Mouse (Mus musculus): Measurements from ENCODE around the gene Zswim3. TPM values are rescaled to one million over a fixed set of nuclear protein-coding genes. Genes with fewer than 3 reads are reported as not detected.

Zswim3 gene
- 7.6 and 8.1 TPM in 2 replicates for polyA plus RNA-seq (2012; rRNA removed)

GRCm38 (mm10) chr2:164804533-164805331 lies at the start of gene Zswim3, which contains the start of gene Acot8:
Zswim3 (plus strand) TSS chr2:164805098.
Acot8 (minus strand) TSS chr2:164804882.
- whole genome bisulfite sequencing = under 1% methylated on average over 47 of the region's 47 CpGs
- Histone ChIP-seq H3K27me3 (ENCODE audit: control insufficient read depth, insufficient read depth, low read length) (no peaks in the 10 kb centered on the region), H3K4me1 (ENCODE audit: control insufficient read depth, insufficient read depth, low read length) (peaks cover 5% of the 10 kb centered on the region; the same call in 1 of the 2 replicates), H3K27ac (ENCODE audit: insufficient read depth, low read length) (peak within 1 kb of the TSS; percentile 50), H3K4me3 (replicated peaks; ENCODE audit: insufficient read depth, low read depth, low read length) (peak within 1 kb of the TSS; percentile 88)
- peak; percentile 98 to 100 for DNase-seq
- TF ChIP-seq POLR2A (IDR thresholded peaks at IDR 0.05; ENCODE audit: borderline replicate concordance, insufficient read depth, low read length) = peak; percentile 95
- TF ChIP-seq CTCF (IDR thresholded peaks at IDR 0.05; ENCODE audit: borderline replicate concordance, insufficient read depth, low read depth, low read length) = no peak

DNA sequence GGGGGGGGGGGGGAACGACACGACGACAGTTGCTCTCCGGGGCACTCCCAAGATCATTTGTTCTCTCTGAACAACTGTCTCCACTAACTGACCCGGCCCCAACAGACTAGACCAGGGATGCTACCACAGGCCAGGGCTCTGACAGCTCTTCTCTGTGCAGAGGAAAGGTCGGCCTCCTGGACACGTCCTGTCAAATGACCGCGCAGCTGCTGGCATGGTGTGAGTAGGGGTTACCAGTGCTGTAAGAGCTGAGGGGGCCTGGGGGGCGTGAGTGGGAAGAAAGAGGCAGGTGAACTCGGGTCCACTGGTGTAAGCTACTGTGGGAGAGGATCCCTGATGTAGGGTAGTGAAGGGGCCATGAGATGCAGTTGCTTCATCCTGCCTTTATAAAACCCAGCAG lies 47.1 kb upstream of the Zswim3 start:
- H3K4me3 ChIP-seq (replicated peaks; ENCODE audit: insufficient read depth, low read depth, low read length) = no peak overlapping the region
- 93% methylated on average over 11 of the region's 11 CpGs for WGBS
- DNase-seq = no peak
- no peak for TF ChIP-seq CTCF (IDR thresholded peaks at IDR 0.05; ENCODE audit: borderline replicate concordance, insufficient read depth, low read depth, low read length)
- no peak for TF ChIP-seq POLR2A (IDR thresholded peaks at IDR 0.05; ENCODE audit: borderline replicate concordance, insufficient read depth, low read length)
- peaks cover 10% of the 10 kb centered on the region; the same call in 1 of the 2 replicates for H3K4me1 ChIP-seq (ENCODE audit: control insufficient read depth, insufficient read depth, low read length)
- H3K27me3 ChIP-seq (ENCODE audit: control insufficient read depth, insufficient read depth, low read length) = no peaks in the 10 kb centered on the region
- H3K27ac ChIP-seq (ENCODE audit: insufficient read depth, low read length) = no peak overlapping the region

- DNase-seq = no peak
- WGBS = 76% methylated on average over 1 of the region's 1 CpGs
- H3K27me3 ChIP-seq (ENCODE audit: control insufficient read depth, insufficient read depth, low read length) = no peaks in the 10 kb centered on the region
- TF ChIP-seq POLR2A (IDR thresholded peaks at IDR 0.05; ENCODE audit: borderline replicate concordance, insufficient read depth, low read length) (no peak), CTCF (IDR thresholded peaks at IDR 0.05; ENCODE audit: borderline replicate concordance, insufficient read depth, low read depth, low read length) (no peak)
- H3K4me1 ChIP-seq (ENCODE audit: control insufficient read depth, insufficient read depth, low read length) = peaks cover 10% of the 10 kb centered on the region; the same call in 1 of the 2 replicates
- H3K27ac ChIP-seq (ENCODE audit: insufficient read depth, low read length) = no peak overlapping the region
- no peak overlapping the region for H3K4me3 ChIP-seq (replicated peaks; ENCODE audit: insufficient read depth, low read depth, low read length)
These were observed 46.2 kb upstream of the Zswim3 start for GRCm38 (mm10) chr2:164758692-164759091.

GRCm38 (mm10) chr2:164760059-164760833 lies 44.7 kb upstream of the Zswim3 start:
- peaks cover 10% of the 10 kb centered on the region; the same call in 1 of the 2 replicates for H3K4me1 ChIP-seq (ENCODE audit: control insufficient read depth, insufficient read depth, low read length)
- no peak for DNase-seq
- H3K4me3 ChIP-seq (replicated peaks; ENCODE audit: insufficient read depth, low read depth, low read length) = no peak overlapping the region
- no peak for TF ChIP-seq POLR2A (IDR thresholded peaks at IDR 0.05; ENCODE audit: borderline replicate concordance, insufficient read depth, low read length)
- no peak for TF ChIP-seq CTCF (IDR thresholded peaks at IDR 0.05; ENCODE audit: borderline replicate concordance, insufficient read depth, low read depth, low read length)
- no peaks in the 10 kb centered on the region for H3K27me3 ChIP-seq (ENCODE audit: control insufficient read depth, insufficient read depth, low read length)
- no peak overlapping the region for H3K27ac ChIP-seq (ENCODE audit: insufficient read depth, low read length)
- 70% methylated on average over 4 of the region's 4 CpGs for WGBS

DNA sequence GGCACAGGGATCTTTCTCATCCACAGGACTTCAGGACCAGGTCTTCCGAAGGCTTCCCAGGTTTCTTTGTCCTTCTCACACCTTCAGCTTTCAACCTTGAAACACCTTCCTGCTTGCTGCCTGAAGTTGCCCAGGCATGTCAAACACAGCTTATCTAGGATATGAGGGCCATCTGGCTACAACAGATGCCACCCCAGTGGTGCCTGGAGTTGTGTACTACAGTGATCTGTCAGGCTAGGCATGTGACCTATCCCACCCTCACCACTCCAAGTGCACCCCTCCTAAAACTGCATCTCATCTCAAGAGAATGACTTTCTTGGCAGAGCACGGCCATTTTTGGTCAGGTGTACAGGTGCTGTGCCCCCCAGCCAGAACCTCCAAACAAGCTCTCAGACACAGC lies 43.4 kb upstream of the Zswim3 start:
- Histone ChIP-seq H3K4me3 (replicated peaks; ENCODE audit: insufficient read depth, low read depth, low read length) (no peak overlapping the region), H3K4me1 (ENCODE audit: control insufficient read depth, insufficient read depth, low read length) (peaks cover 10% of the 10 kb centered on the region; the same call in 1 of the 2 replicates), H3K27ac (ENCODE audit: insufficient read depth, low read length) (no peak overlapping the region), H3K27me3 (ENCODE audit: control insufficient read depth, insufficient read depth, low read length) (no peaks in the 10 kb centered on the region)
- WGBS = 51% methylated on average over 2 of the region's 2 CpGs
- TF ChIP-seq POLR2A (IDR thresholded peaks at IDR 0.05; ENCODE audit: borderline replicate concordance, insufficient read depth, low read length) (no peak), CTCF (IDR thresholded peaks at IDR 0.05; ENCODE audit: borderline replicate concordance, insufficient read depth, low read depth, low read length) (no peak)
- peak in 1 of 2 experiments; percentile 29 for DNase-seq

DNA sequence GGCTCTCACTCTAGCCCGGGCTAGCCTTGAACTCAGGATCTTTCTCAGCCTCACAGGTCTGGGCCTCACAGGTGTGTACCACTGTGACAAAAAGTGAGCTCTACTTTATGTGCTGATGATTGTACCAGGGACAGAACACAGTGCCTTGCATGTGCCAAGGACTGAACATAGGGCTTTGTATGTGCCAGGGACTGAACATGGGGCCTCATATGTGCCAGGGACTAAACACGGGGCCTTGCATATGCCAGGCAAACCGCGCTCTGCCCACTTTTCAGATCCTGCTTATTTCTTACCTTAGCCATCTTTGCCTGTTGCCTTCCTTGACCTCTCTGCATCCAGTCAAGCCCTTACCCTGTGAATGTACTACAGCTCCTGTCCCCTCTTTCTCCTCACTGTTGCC lies 42.9 kb upstream of the Zswim3 start:
- TF ChIP-seq CTCF (IDR thresholded peaks at IDR 0.05; ENCODE audit: borderline replicate concordance, insufficient read depth, low read depth, low read length) (no peak), POLR2A (IDR thresholded peaks at IDR 0.05; ENCODE audit: borderline replicate concordance, insufficient read depth, low read length) (no peak)
- 59% methylated on average over 4 of the region's 4 CpGs for WGBS
- H3K27me3 ChIP-seq (ENCODE audit: control insufficient read depth, insufficient read depth, low read length) = no peaks in the 10 kb centered on the region
- DNase-seq = no peak
- H3K4me3 ChIP-seq (replicated peaks; ENCODE audit: insufficient read depth, low read depth, low read length) = no peak overlapping the region
- peaks cover 10% of the 10 kb centered on the region; the same call in 1 of the 2 replicates for H3K4me1 ChIP-seq (ENCODE audit: control insufficient read depth, insufficient read depth, low read length)
- H3K27ac ChIP-seq (ENCODE audit: insufficient read depth, low read length) = 0 out of 2 replicates have a peak overlapping the region, but pooled peaks have one; percentile 11

- Histone ChIP-seq H3K4me1 (ENCODE audit: control insufficient read depth, insufficient read depth, low read length) (peaks cover 10% of the 10 kb centered on the region; the same call in 1 of the 2 replicates), H3K27me3 (ENCODE audit: control insufficient read depth, insufficient read depth, low read length) (no peaks in the 10 kb centered on the region), H3K27ac (ENCODE audit: insufficient read depth, low read length) (no peak overlapping the region), H3K4me3 (replicated peaks; ENCODE audit: insufficient read depth, low read depth, low read length) (no peak overlapping the region)
- TF ChIP-seq POLR2A (IDR thresholded peaks at IDR 0.05; ENCODE audit: borderline replicate concordance, insufficient read depth, low read length) = no peak
- no peak for TF ChIP-seq CTCF (IDR thresholded peaks at IDR 0.05; ENCODE audit: borderline replicate concordance, insufficient read depth, low read depth, low read length)
- no peak for DNase-seq
- 84% methylated on average over 7 of the region's 7 CpGs for WGBS
These were observed 42.3 kb upstream of the Zswim3 start for GRCm38 (mm10) chr2:164762593-164762992.

All from cerebellum, adult 2 months (tissue).